9 mouse cellular contexts compared by ENCODE assay signal in the genomic region with DNA sequence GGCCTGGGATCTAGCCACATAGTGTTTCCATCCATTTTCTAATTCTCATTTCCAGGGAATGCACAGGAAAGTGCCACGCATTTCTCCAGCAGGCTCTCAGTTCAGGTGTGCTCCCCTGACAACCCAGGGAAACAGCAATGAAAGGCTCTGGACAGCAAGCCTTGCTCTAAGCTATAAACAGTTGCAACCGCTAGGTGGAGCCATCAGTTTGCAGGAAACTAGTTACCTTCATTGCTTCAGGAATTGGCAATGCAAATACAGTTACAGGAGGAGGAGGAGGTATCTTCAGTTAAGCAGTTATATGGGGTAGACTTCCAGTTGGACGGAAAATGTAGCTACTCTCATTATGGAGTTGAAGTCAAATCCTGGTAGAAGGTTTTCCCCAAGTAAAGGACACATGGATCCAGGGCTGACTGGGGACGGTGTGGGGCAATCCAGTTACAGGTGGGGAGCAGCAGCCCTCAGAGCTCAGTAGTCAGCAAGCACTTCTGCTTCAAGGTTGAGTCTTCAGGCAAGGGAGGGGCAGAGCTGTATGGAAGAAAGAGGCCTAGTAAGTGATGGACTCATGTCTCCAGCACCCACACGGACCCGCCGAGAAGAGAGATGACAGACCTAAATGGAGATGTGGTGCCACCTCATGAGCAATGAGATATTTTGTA. TPM values are rescaled to one million over a fixed set of nuclear protein-coding genes. Genes with fewer than 3 reads are reported as not detected.
DNase-seq lines count a peak whose midpoint lies in the region; TF ChIP-seq lines count a peak whose summit lies in the region.
"Had no signal": no experiment of that assay in that cellular context is flagged by ENCODE, and none has a peak within 500 bp of the region (broad histone marks: within the 10 kb centered on the region; RNA-seq: fewer than 3 reads in every experiment).

No protein-coding gene starts in this region.

- H3K9me3 ChIP-seq in E14TG2a.4 (ENCODE audit: low read length): no peaks in the 10 kb centered on the region
- no peaks in the 10 kb centered on the region for H3K9me3 ChIP-seq in embryonic facial prominence, embryonic 10.5 days
- H3K9me3 ChIP-seq: heart, embryonic 13.5 days had no signal

- intact Hi-C loops in heart, postnatal 10 days (cut with DNase I): loop anchor here (1.0 to 5.0 kb wide), 4 partner anchors 91 to 464 kb away; no protein-coding TSS in a partner anchor

- H3K4me3 ChIP-seq in E14TG2a.4 (replicated peaks; ENCODE audit: low read length): no peak overlapping the region
- no peak overlapping the region for H3K4me3 ChIP-seq in embryonic facial prominence, embryonic 10.5 days
- H3K4me3 ChIP-seq: heart, embryonic 13.5 days had no signal

- WGBS in embryonic facial prominence, embryonic 10.5 days: 67% methylated on average over 7 of the region's 7 CpGs

- peaks cover 52% of the 10 kb centered on the region for H3K36me3 ChIP-seq in E14TG2a.4 (ENCODE audit: insufficient read depth, low read length)
- H3K36me3 ChIP-seq in embryonic facial prominence, embryonic 10.5 days (replicated peaks): peaks cover 44% of the 10 kb centered on the region

- H3K27ac ChIP-seq in embryonic facial prominence, embryonic 10.5 days (replicated peaks): no peak overlapping the region
- H3K27ac ChIP-seq: heart, embryonic 13.5 days had no signal

- peak; percentile 77 for TF ChIP-seq CTCF in E14TG2a.4 (conservative IDR thresholded peaks at IDR 0.05; ENCODE audit: low read length)

- peak; percentile 85 to 87 for DNase-seq in adrenal gland, postnatal 36 days
- peak; percentile 67 for DNase-seq in embryonic facial prominence, embryonic 10.5 days (ENCODE audit: low spot score)
- peak; percentile 78 to 89 for DNase-seq in heart, postnatal 10 days
- peak; percentile 86 for DNase-seq in kidney, postnatal 14 days
- peak; percentile 68 to 75 for DNase-seq in lung, adult 18-20 months
- DNase-seq in ovary, postnatal 10 days (ENCODE audit: low spot score): peak; percentile 57
- peak; percentile 88 for DNase-seq in thymus, postnatal 4 days

- no peaks in the 10 kb centered on the region for H3K27me3 ChIP-seq in E14TG2a.4 (ENCODE audit: insufficient read depth, low read length)
- H3K27me3 ChIP-seq in embryonic facial prominence, embryonic 10.5 days (replicated peaks; ENCODE audit: low read depth, poor library complexity, severe bottlenecking): no peaks in the 10 kb centered on the region
- H3K27me3 ChIP-seq: heart, embryonic 13.5 days had no signal

- peaks cover 9% of the 10 kb centered on the region for H3K4me1 ChIP-seq in E14TG2a.4 (replicated peaks; ENCODE audit: low read depth, low read length)
- H3K4me1 ChIP-seq in embryonic facial prominence, embryonic 10.5 days: no peaks in the 10 kb centered on the region

RNA-seq across cellular contexts. Expression of a gene that starts 22.8 kb away (rescaled TPM):
- 10 to 100 TPM; 28.0 to 28.5 TPM for total RNA-seq in adrenal gland, postnatal 36 days (2021)
- 20.7 and 21.0 TPM in 2 replicates for polyA plus RNA-seq in embryonic facial prominence, embryonic 10.5 days (2016; fragmentation: Nextera tagmentation; extraction: Ambion mirVana)
- total RNA-seq in heart, postnatal 10 days (2021): 10 to 100 TPM; 16.3 to 19.8 TPM

RNA-seq across cellular contexts. Expression of a gene that starts 44.2 kb away (rescaled TPM):
- 10 to 100 TPM; 54.5 to 69.6 TPM for total RNA-seq in adrenal gland, postnatal 36 days (2021)
- polyA plus RNA-seq in embryonic facial prominence, embryonic 10.5 days (2016; fragmentation: Nextera tagmentation; extraction: Ambion mirVana): 103 and 113 TPM in 2 replicates
- 10 to 100 TPM; 48.8 to 56.6 TPM for total RNA-seq in heart, postnatal 10 days (2021)
